In the genomic region with DNA sequence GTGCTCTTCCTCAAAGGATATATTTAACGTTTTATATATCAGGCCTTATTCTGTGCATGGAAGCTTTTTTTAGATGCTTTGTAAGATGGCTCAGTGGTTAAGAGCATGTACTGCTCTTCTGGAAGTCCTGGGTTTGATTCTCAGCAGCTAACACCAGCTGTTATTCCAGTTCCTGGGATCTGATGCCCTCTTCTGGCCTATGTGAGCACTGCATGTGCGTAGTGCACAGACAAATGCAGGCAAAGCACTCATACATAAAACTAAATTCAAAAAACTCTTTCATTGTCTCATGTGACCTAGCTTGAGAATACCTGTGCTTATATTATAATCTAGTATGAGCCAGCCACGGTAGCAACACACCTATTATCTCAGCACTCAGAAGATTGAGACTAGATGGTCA, we compare ENCODE assay signal across 9 mouse cellular contexts. TPM values are rescaled to one million over a fixed set of nuclear protein-coding genes. Genes with fewer than 3 reads are reported as not detected.
A peak's percentile ranks its signal among the peaks of the same experiment; 100 is the strongest.
DNase-seq lines count a peak whose midpoint lies in the region; ATAC-seq and TF ChIP-seq lines count a peak whose summit lies in the region.
"Had no signal": no experiment of that assay in that cellular context is flagged by ENCODE, and none has a peak within 500 bp of the region (broad histone marks: within the 10 kb centered on the region; RNA-seq: fewer than 3 reads in every experiment).

No protein-coding gene starts in this region.

- TF ChIP-seq CTCF in bone marrow, adult 2 months (IDR thresholded peaks at IDR 0.05; ENCODE audit: control insufficient read depth, insufficient read depth, low read length) = peak; percentile 73

- DNase-seq in CD4-positive, CD25-positive, alpha-beta regulatory T cell, adult 2 months (ENCODE audit: low read depth, low spot score) = peak; percentile 75
- DNase-seq in layer of hippocampus, postnatal 10 days (ENCODE audit: low spot score in 2 of 2) = peak; percentile 47 to 54
- no peak for DNase-seq in layer of hippocampus, postnatal 36 days
- peak; percentile 75 to 76 for DNase-seq in kidney, postnatal 4 days
- peak; percentile 42 for DNase-seq in retina, postnatal 1 day
- no peak for DNase-seq in frontal cortex, postnatal 10 days (ENCODE audit: low spot score in 2 of 2)

- WGBS in bone marrow, adult 2 months = 61% methylated on average over 3 of the region's 3 CpGs

- ATAC-seq in CD4-positive, CD25-positive, alpha-beta regulatory T cell, adult 4 months = no peak

- H3K4me1 ChIP-seq in bone marrow, adult 2 months (ENCODE audit: control insufficient read depth, insufficient read depth, low read length) = peaks cover 3% of the 10 kb centered on the region

- no peak overlapping the region for H3K27ac ChIP-seq in bone marrow, adult 2 months (ENCODE audit: control insufficient read depth, insufficient read depth, low read depth, low read length, poor library complexity)
- H3K27ac ChIP-seq: heart, embryonic 13.5 days had no signal

- no peak overlapping the region for H3K4me3 ChIP-seq in bone marrow, adult 2 months (replicated peaks; ENCODE audit: control insufficient read depth, low read depth, low read length)
- H3K4me3 ChIP-seq: heart, embryonic 13.5 days had no signal

- TF ChIP-seq POLR2A in bone marrow, adult 2 months (IDR thresholded peaks at IDR 0.05; ENCODE audit: borderline replicate concordance, control insufficient read depth, low read depth, low read length) = no peak

RNA-seq across cellular contexts. Expression of gene Serpinf1, which starts 15.6 kb away (rescaled TPM):
- 1 to 10 TPM; 3.4 to 6.9 TPM for polyA plus RNA-seq in CD4-positive, CD25-positive, alpha-beta regulatory T cell, adult 4 months (2017; shearing (Covaris generic))
- total RNA-seq in layer of hippocampus, postnatal 10 days (2021) = 10 to 100 TPM; 30.8 to 38.9 TPM
- 10 to 100 TPM; 12.5 to 17.0 TPM for total RNA-seq in layer of hippocampus, postnatal 36 days (2021)
- polyA plus RNA-seq in bone marrow, adult 2 months (2011; ENCODE audit: insufficient read depth, insufficient read length, low replicate concordance, missing spikeins) = 16.7 and 18.3 TPM in 2 replicates

RNA-seq across cellular contexts. Expression of gene Serpinf2, which starts 32.5 kb away (rescaled TPM):
- under 1 TPM in 1 of 2 experiments, not detected in 1; 0.32 TPM for polyA plus RNA-seq in CD4-positive, CD25-positive, alpha-beta regulatory T cell, adult 4 months (2017; shearing (Covaris generic))
- total RNA-seq in layer of hippocampus, postnatal 10 days (2021) = under 1 TPM; 0.49 to 0.64 TPM
- total RNA-seq in layer of hippocampus, postnatal 36 days (2021) = under 1 TPM; 0.40 to 0.50 TPM
- polyA plus RNA-seq in bone marrow, adult 2 months (2011; ENCODE audit: insufficient read depth, insufficient read length, low replicate concordance, missing spikeins) = 0.70 and 2.2 TPM in 2 replicates

RNA-seq across cellular contexts. Expression of gene Wdr81, which starts 47.7 kb away (rescaled TPM):
- polyA plus RNA-seq in CD4-positive, CD25-positive, alpha-beta regulatory T cell, adult 4 months (2017; shearing (Covaris generic)) = 1 to 10 TPM; 6.3 to 9.9 TPM
- 10 to 100 TPM; 18.7 to 18.9 TPM for total RNA-seq in layer of hippocampus, postnatal 10 days (2021)
- total RNA-seq in layer of hippocampus, postnatal 36 days (2021) = 10 to 100 TPM; 20.6 to 22.6 TPM
- polyA plus RNA-seq in bone marrow, adult 2 months (2011; ENCODE audit: insufficient read depth, insufficient read length, low replicate concordance, missing spikeins) = 21.0 and 33.5 TPM in 2 replicates

RNA-seq across cellular contexts. Expression of gene Tlcd2, which starts 54.6 kb away (rescaled TPM):
- polyA plus RNA-seq in CD4-positive, CD25-positive, alpha-beta regulatory T cell, adult 4 months (2017; shearing (Covaris generic)) = 1 to 10 TPM; 8.8 to 9.0 TPM
- total RNA-seq in layer of hippocampus, postnatal 10 days (2021) = under 1 TPM; 0.31 to 0.73 TPM
- under 1 TPM; 0.40 to 0.85 TPM for total RNA-seq in layer of hippocampus, postnatal 36 days (2021)
- polyA plus RNA-seq in bone marrow, adult 2 months (2011; ENCODE audit: insufficient read depth, insufficient read length, low replicate concordance, missing spikeins) = 1.2 and 5.0 TPM in 2 replicates

RNA-seq across cellular contexts. Expression of gene Smyd4, which starts 58.6 kb away (rescaled TPM):
- polyA plus RNA-seq in CD4-positive, CD25-positive, alpha-beta regulatory T cell, adult 4 months (2017; shearing (Covaris generic)) = 10 to 100 TPM; 21.2 to 31.7 TPM
- 10 to 100 TPM; 13.2 to 13.7 TPM for total RNA-seq in layer of hippocampus, postnatal 10 days (2021)
- 10 to 100 TPM; 12.8 to 14.4 TPM for total RNA-seq in layer of hippocampus, postnatal 36 days (2021)
- 1.1 and 2.0 TPM in 2 replicates for polyA plus RNA-seq in bone marrow, adult 2 months (2011; ENCODE audit: insufficient read depth, insufficient read length, low replicate concordance, missing spikeins)

Comparison
In these comparisons a context has a peak if more than half of its experiments do, and no peak if none do; other contexts are left out.
1. DNase-seq: peak in CD4-positive, CD25-positive, alpha-beta regulatory T cell, adult 2 months (single experiment), layer of hippocampus, postnatal 10 days (2 of 2), kidney, postnatal 4 days (2 of 2) and retina, postnatal 1 day (single experiment); none in layer of hippocampus, postnatal 36 days (0 of 2) and frontal cortex, postnatal 10 days (0 of 2).